Mouse (Mus musculus) embryonic facial prominence, embryonic 13.5 days (tissue): ENCODE data around the gene Rab11fip3. TPM values are rescaled to one million over a fixed set of nuclear protein-coding genes. Genes with fewer than 3 reads are reported as not detected.
"Not testable (repeated sequence)": the region's sequence is repeated elsewhere in the genome, so short reads cannot be mapped to it uniquely, and the experiment has no call there.

Source experiments
- ATAC-seq: fragments of 200-750 bp; cut with Nextera tagmentation; 2 replicates; pipeline ENCODE4 v1.8.0; 2017; ENCODE audit warnings: low read depth; ENCODE audit not compliant: insufficient number of reproducible peaks, insufficient read depth, low FRiP score, low TSS enrichment
- H3K27ac ChIP-seq: fragments of 300-500 bp; sonication (generic); 2 replicates; pipeline ENCODE4 v1.5.1; 2015; ENCODE audit warnings: moderate library complexity, mild to moderate bottlenecking, inconsistent platforms
- H3K27me3 ChIP-seq: fragments of 300-500 bp; sonication (generic); 2 replicates; pipeline ENCODE4 v1.6.1; 2015; ENCODE audit warnings: mild to moderate bottlenecking, inconsistent platforms
- H3K36me3 ChIP-seq: fragments of 300-500 bp; sonication (generic); 2 replicates; pipeline ENCODE4 v1.6.1; 2015; ENCODE audit warnings: mild to moderate bottlenecking, inconsistent platforms
- H3K4me1 ChIP-seq: fragments of 300-500 bp; sonication (generic); 2 replicates; pipeline ENCODE4 v1.6.1; 2015; ENCODE audit warnings: inconsistent platforms
- H3K4me2 ChIP-seq: fragments of 300-500 bp; sonication (generic); 2 replicates; pipeline ENCODE4 v1.6.1; 2015; ENCODE audit warnings: moderate library complexity, mild to moderate bottlenecking, inconsistent platforms
- H3K4me3 ChIP-seq: fragments of 300-500 bp; sonication (generic); 2 replicates; pipeline ENCODE4 v1.5.1; 2015; ENCODE audit warnings: mild to moderate bottlenecking, inconsistent platforms
- H3K9ac ChIP-seq: fragments of 300-500 bp; sonication (generic); 2 replicates; pipeline ENCODE4 v1.6.1; 2015; ENCODE audit warnings: mild to moderate bottlenecking, inconsistent platforms
- H3K9me3 ChIP-seq: fragments of 300-500 bp; sonication (generic); 2 replicates; pipeline ENCODE4 v1.6.1; 2016; ENCODE audit warnings: inconsistent platforms
- WGBS: fragments of 180-500 bp; shearing (Covaris S2); methylation state at CpG from one replicate; pipeline ENCODE4 v1.1.7; 2015; ENCODE audit warnings: mixed read lengths; 5-methylcytosine and 5-hydroxymethylcytosine counted together
- polyA plus RNA-seq: library from polyadenylated mRNA; unstranded; fragments of >200 nt; fragmentation: Nextera tagmentation; extraction: Ambion mirVana; gene quantifications from 2 replicates; pipeline ENCODE4 v1.2.1, GENCODE M21; 2015

Gene Rab11fip3
- polyA plus RNA-seq = 22.8 and 23.5 TPM in 2 replicates

DNA sequence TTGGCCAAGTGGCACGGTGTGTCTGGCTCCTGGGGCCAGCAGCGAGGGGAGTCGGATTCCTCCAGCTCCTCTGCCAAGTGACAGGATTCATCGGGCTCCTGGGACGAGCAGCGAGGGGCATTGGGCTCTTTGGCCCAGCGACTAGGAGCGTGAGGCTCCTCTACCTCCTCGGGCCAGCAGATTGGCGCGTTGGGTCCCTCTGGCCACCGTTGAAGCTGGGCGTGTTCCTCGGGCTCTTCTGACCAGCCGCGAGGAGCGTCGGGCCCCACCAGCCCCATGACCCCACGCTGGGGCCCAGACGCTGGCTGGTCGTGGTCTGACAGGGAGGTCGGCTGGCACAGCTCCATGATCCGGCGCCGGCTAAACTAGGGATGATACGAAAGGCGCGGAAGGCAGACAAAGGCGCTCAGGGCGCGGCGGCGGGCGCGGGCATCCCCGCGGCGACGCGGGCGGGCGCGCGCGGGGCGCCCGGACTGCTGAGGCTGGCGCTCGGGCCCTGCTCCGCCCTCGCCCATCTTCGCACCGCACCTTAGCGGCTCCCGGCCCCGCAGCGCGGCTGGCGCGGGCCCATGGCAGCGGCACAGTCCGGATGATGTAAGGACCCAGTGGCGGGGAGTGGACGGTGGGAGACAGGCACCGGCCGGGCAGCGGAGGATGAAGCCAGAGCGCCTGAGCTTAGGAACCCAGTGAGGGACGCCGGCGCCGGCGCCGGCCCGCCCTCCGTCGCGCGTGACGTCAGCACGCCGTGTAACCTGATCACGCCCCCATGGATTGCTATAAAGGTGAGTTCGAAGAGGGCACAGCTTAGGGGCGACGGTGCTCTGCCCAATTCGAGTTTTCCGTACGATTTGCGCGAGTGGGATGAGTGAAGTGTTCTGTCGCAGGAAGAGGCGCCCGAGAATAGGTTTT, at the start of gene Rab11fip3:
TSS of gene Rab11fip3 (minus strand) at position 725 of the 909 bp plus-strand sequence.
- under 1% methylated on average over 86 of the region's 94 CpGs for WGBS
- ATAC-seq = peak; percentile 92

GRCm38 (mm10) chr17:26116503-26117258, 47.3 kb upstream of the Rab11fip3 start:
- H3K4me1 ChIP-seq = peaks cover 21% of the 10 kb centered on the region
- 84% methylated on average over 17 of the region's 17 CpGs for WGBS
- H3K9me3 ChIP-seq = no peaks in the 10 kb centered on the region
- no peak overlapping the region for H3K4me2 ChIP-seq
- no peak overlapping the region for H3K27ac ChIP-seq
- no peak overlapping the region for H3K9ac ChIP-seq
- H3K27me3 ChIP-seq = peaks cover 80% of the 10 kb centered on the region
- H3K36me3 ChIP-seq = no peaks in the 10 kb centered on the region
- ATAC-seq = no peak
- no peak overlapping the region for H3K4me3 ChIP-seq

More for the DNA sequence above, at the start of gene Rab11fip3:
- Histone ChIP-seq H3K4me1 (peaks cover 47% of the 10 kb centered on the region), H3K27ac (peak within 1 kb of the TSS; percentile 83), H3K9ac (peak within 1 kb of the TSS; percentile 88), H3K4me2 (peak within 1 kb of the TSS; percentile 99), H3K4me3 (peak within 1 kb of the TSS; percentile 72), H3K9me3 (no peaks in the 10 kb centered on the region), H3K27me3 (0 out of 2 replicates have a peak, but pooled peaks cover 3% of the 10 kb centered on the region), H3K36me3 (peaks cover 14% of the 10 kb centered on the region)

DNA sequence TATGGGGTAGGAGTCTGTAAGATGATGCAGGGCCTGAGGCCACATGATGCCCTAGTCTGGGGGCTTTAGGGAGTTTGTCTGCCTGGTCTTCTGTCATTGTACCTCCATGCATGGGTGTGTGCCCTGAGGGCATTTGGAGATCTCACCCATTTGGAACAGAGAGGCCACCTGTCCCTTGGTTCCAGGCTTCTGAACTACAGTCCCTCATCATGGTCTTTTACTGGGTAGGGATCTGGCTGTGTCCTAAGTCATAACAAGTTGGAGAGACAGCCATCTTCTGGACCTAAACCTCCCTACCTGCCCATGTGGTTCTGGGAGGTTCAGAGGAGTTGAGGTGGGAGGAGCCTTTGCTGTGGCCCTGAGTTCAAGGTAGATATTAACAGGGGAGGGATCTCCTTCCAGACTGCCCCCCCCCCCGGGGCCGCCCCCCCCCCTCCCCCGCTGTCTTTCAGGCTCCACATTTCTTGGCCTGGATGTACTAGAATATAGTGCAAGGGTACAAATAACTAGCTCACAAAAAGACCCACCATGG, 46.7 kb upstream of the Rab11fip3 start:
- no peaks in the 10 kb centered on the region for H3K9me3 ChIP-seq
- no peak overlapping the region for H3K4me3 ChIP-seq
- no peak for ATAC-seq
- H3K27me3 ChIP-seq = peaks cover 86% of the 10 kb centered on the region
- H3K9ac ChIP-seq = no peak overlapping the region
- no peak overlapping the region for H3K4me2 ChIP-seq
- H3K4me1 ChIP-seq = peaks cover 21% of the 10 kb centered on the region
- 66% methylated on average over 2 of the region's 3 CpGs for WGBS
- no peak overlapping the region for H3K27ac ChIP-seq
- no peaks in the 10 kb centered on the region for H3K36me3 ChIP-seq

DNA sequence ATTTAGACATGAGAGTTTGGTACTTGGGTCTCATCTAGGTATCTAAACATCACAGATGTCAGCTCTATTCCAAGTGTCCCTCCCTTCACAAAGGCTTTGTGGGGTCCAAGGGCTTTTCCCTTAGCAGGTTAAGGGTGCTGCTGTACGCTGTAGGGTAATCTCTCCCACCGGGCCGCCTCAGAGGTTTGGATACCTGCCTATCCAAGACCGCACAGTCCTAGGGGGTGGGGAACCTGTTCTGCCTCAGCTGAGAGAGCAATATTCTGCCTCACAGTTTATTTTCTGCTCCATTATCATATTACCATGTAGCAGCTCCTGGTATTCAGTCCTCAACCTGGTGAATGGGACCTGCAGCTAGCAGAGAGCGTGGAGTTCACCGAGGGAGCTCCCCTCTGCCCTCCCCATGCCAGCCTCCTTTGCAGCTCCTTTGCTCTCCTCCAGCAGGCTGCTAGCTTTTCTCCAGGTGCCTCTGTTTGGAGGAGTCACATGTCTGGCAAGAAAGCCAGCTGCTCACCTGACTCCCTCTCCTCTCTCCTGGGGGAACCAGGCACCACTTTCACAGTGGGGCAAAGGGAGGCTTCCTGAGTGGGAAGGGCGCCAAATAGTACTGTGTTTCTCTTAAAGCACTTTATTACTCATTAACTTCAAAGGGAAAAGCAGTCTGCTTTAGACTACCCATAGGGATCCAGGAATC, 46.0 kb upstream of the Rab11fip3 start:
- Histone ChIP-seq H3K9ac (no peak overlapping the region), H3K4me2 (no peak overlapping the region), H3K27me3 (peaks cover 93% of the 10 kb centered on the region), H3K4me3 (no peak overlapping the region), H3K4me1 (peaks cover 18% of the 10 kb centered on the region), H3K36me3 (no peaks in the 10 kb centered on the region), H3K9me3 (no peaks in the 10 kb centered on the region), H3K27ac (no peak overlapping the region)
- ATAC-seq = no peak
- WGBS = 78% methylated on average over 7 of the region's 7 CpGs

- H3K4me3 ChIP-seq, ATAC-seq, H3K27ac ChIP-seq, H3K36me3 ChIP-seq, H3K9me3 ChIP-seq, H3K4me2 ChIP-seq, H3K9ac ChIP-seq: not testable (repeated sequence)
- H3K27me3 ChIP-seq = peaks cover 97% of the 10 kb centered on the region
- 61% methylated on average over 7 of the region's 7 CpGs for WGBS
- H3K4me1 ChIP-seq = peaks cover 13% of the 10 kb centered on the region
These were observed 45.1 kb upstream of the Rab11fip3 start for GRCm38 (mm10) chr17:26114461-26114860.

GRCm38 (mm10) chr17:26114061-26114460, 44.7 kb upstream of the Rab11fip3 start:
- peak overlapping the region; percentile 68; the same call in 1 of the 2 replicates for H3K9ac ChIP-seq
- H3K27ac ChIP-seq = no peak overlapping the region
- WGBS = 11% methylated on average over 8 of the region's 8 CpGs

GRCm38 (mm10) chr17:26113181-26113948, 44.0 kb upstream of the Rab11fip3 start, which contains the start of gene Tmem8:
TSS of gene Tmem8 (plus strand) at chr17:26113299.
- peaks cover 90% of the 10 kb centered on the region for H3K27me3 ChIP-seq
- peak; percentile 32; the same call in 1 of the 2 replicates for ATAC-seq

More at GRCm38 (mm10) chr17:26114061-26114460, 44.7 kb upstream of the Rab11fip3 start:
- H3K9me3 ChIP-seq = no peaks in the 10 kb centered on the region
- peak overlapping the region; percentile 62 for H3K4me3 ChIP-seq
- H3K36me3 ChIP-seq = no peaks in the 10 kb centered on the region
- no peak for ATAC-seq
- peaks cover 97% of the 10 kb centered on the region for H3K27me3 ChIP-seq
- peaks cover 13% of the 10 kb centered on the region for H3K4me1 ChIP-seq
- H3K4me2 ChIP-seq = peak overlapping the region; percentile 98

DNA sequence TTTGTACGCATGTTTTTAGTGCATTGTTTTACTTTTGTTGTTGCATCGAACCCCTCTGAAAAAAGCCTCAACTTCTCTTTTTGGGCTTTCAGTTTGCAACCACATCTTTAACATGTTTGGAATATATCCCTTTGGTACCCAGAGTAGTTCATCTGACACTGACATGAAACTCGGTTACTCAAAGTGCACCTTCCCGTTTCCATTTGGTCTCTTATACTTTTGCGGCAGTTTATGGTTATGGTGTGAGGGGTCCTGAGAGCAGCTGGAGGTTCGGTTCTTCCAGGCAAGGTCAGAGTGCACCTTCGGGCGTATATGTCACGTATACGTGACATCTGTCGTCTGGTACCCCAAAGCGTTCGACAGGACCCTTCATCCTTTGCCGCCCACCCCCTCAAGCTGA, 43.4 kb upstream of the Rab11fip3 start:
- Histone ChIP-seq H3K27ac (no peak overlapping the region), H3K4me1 (peaks cover 13% of the 10 kb centered on the region), H3K9me3 (no peaks in the 10 kb centered on the region), H3K4me2 (peak overlapping the region; percentile 98), H3K36me3 (no peaks in the 10 kb centered on the region), H3K27me3 (peaks cover 84% of the 10 kb centered on the region), H3K9ac (peak overlapping the region; percentile 68), H3K4me3 (peak overlapping the region; percentile 62)
- 15% methylated on average over 14 of the region's 14 CpGs for WGBS
- no peak for ATAC-seq

More at GRCm38 (mm10) chr17:26113181-26113948, 44.0 kb upstream of the Rab11fip3 start, which contains the start of gene Tmem8:
- whole genome bisulfite sequencing = 2% methylated on average over 71 of the region's 75 CpGs
- Histone ChIP-seq H3K27ac (no peak within 1 kb of the TSS), H3K4me2 (peak within 1 kb of the TSS; percentile 98), H3K4me3 (peak within 1 kb of the TSS; percentile 62), H3K36me3 (no peaks in the 10 kb centered on the region), H3K9me3 (no peaks in the 10 kb centered on the region), H3K4me1 (peaks cover 13% of the 10 kb centered on the region), H3K9ac (peak within 1 kb of the TSS; percentile 68)

GRCm38 (mm10) chr17:26111722-26112121, 42.4 kb upstream of the Rab11fip3 start:
- H3K9me3 ChIP-seq = no peaks in the 10 kb centered on the region
- H3K9ac ChIP-seq = no peak overlapping the region
- H3K27me3 ChIP-seq = peaks cover 74% of the 10 kb centered on the region
- H3K36me3 ChIP-seq = no peaks in the 10 kb centered on the region
- WGBS = 14% methylated on average over 4 of the region's 4 CpGs
- no peak for ATAC-seq
- no peak overlapping the region for H3K27ac ChIP-seq
- no peak overlapping the region for H3K4me3 ChIP-seq
- H3K4me2 ChIP-seq = no peak overlapping the region
- peaks cover 13% of the 10 kb centered on the region for H3K4me1 ChIP-seq

DNA sequence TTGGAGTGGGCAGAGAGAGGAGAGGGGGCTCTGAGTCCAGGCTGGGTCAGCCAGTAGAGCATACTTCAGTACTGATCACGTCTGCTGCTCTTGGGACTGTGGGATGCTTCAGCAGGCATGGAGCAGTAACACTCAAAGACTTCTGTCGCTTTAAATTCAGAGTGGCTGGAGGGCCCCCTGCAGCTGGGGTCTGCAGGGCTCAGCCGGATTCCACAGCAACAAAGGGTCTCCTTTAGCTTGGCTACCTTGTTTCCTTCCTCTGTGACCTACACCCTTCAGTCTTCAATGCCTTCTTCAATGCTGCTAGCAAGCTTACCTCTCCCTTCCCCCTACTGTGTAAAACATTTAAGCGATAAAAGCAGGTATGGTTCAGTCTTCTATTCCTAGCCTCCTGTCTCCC, 41.7 kb upstream of the Rab11fip3 start:
- Histone ChIP-seq H3K4me2 (no peak overlapping the region), H3K27ac (no peak overlapping the region), H3K4me1 (peaks cover 13% of the 10 kb centered on the region), H3K9ac (no peak overlapping the region), H3K36me3 (no peaks in the 10 kb centered on the region), H3K9me3 (no peaks in the 10 kb centered on the region), H3K4me3 (no peak overlapping the region), H3K27me3 (peaks cover 67% of the 10 kb centered on the region)
- WGBS = 5% methylated on average over 4 of the region's 4 CpGs
- ATAC-seq = no peak
